Mouse (Mus musculus) hindbrain, postnatal 0 days (tissue): Measurements from ENCODE around the gene 2210016L21Rik. TPM values are rescaled to one million over a fixed set of nuclear protein-coding genes. Genes with fewer than 3 reads are reported as not detected.

Source experiments
- ATAC-seq: fragments of 200-750 bp; cut with Nextera tagmentation; 2 replicates; pipeline ENCODE4 v1.8.0; 2017; ENCODE audit warnings: mild to moderate bottlenecking, moderate TSS enrichment, moderate library complexity
- DNase-seq: peaks from one replicate; pipeline ENCODE4 v3.0.0-alpha.2; 2015; ENCODE audit warnings: low spot score
- H3K27ac ChIP-seq: fragments of 300-500 bp; sonication (generic); 2 replicates; pipeline ENCODE4 v1.5.1; 2014; ENCODE audit warnings: mild to moderate bottlenecking
- H3K27me3 ChIP-seq: fragments of 300-500 bp; sonication (generic); 2 replicates; pipeline ENCODE4 v1.6.1; 2014; ENCODE audit warnings: low read length, mixed read lengths; ENCODE audit not compliant: insufficient read depth
- H3K36me3 ChIP-seq: fragments of 300-500 bp; sonication (generic); 2 replicates; pipeline ENCODE4 v1.6.1; 2014; ENCODE audit warnings: low read length, mixed read lengths; ENCODE audit not compliant: insufficient read depth
- H3K4me1 ChIP-seq: fragments of 300-500 bp; sonication (generic); 2 replicates; pipeline ENCODE4 v1.6.1; 2014; ENCODE audit warnings: antibody characterized with exemption, low read length, mixed read lengths; ENCODE audit not compliant: insufficient read depth
- H3K4me2 ChIP-seq: fragments of 300-500 bp; sonication (generic); 2 replicates; pipeline ENCODE4 v1.6.1; 2014; ENCODE audit warnings: low read depth, mild to moderate bottlenecking, low read length, moderate library complexity, mixed read lengths
- H3K4me3 ChIP-seq: fragments of 300-500 bp; sonication (generic); 2 replicates; pipeline ENCODE4 v1.5.1; 2014; ENCODE audit warnings: low read length
- H3K9ac ChIP-seq: fragments of 300-500 bp; sonication (generic); replicated peaks from 2 replicates; pipeline ENCODE4 v1.6.1; 2014; ENCODE audit warnings: mild to moderate bottlenecking, low read length, moderate library complexity, mixed read lengths
- H3K9me3 ChIP-seq: fragments of 300-500 bp; sonication (generic); 2 replicates; pipeline ENCODE4 v1.6.1; 2016; ENCODE audit warnings: low read length, mixed read lengths
- CTCF ChIP-seq: IDR thresholded peaks from 2 replicates; pipeline ENCODE4 v1.5.1; 2016; ENCODE audit warnings: antibody characterized with exemption, control low read depth, low read depth
- WGBS: fragments of 180-500 bp; shearing (Covaris S2); extraction: QIAGEN DNeasy Blood & Tissue Kit; methylation state at CpG from one replicate; pipeline ENCODE4 v1.1.7; 2014; 5-methylcytosine and 5-hydroxymethylcytosine counted together
- polyA plus RNA-seq: library from polyadenylated mRNA; unstranded; fragments of >200 nt; fragmentation: Nextera tagmentation; extraction: Ambion mirVana; gene quantifications from 2 replicates; pipeline ENCODE4 v1.2.1, GENCODE M21; 2015
- total RNA-seq: library from RNA; depleted of rRNA; stranded (reverse); fragments of >200 nt; gene quantifications from 2 replicates; pipeline ENCODE4 v1.2.3, GENCODE M21; 2014

2210016L21Rik gene
- total and polyA plus RNA-seq, 2 experiments from 2014 or later = 53.0 to 178 TPM

DNA sequence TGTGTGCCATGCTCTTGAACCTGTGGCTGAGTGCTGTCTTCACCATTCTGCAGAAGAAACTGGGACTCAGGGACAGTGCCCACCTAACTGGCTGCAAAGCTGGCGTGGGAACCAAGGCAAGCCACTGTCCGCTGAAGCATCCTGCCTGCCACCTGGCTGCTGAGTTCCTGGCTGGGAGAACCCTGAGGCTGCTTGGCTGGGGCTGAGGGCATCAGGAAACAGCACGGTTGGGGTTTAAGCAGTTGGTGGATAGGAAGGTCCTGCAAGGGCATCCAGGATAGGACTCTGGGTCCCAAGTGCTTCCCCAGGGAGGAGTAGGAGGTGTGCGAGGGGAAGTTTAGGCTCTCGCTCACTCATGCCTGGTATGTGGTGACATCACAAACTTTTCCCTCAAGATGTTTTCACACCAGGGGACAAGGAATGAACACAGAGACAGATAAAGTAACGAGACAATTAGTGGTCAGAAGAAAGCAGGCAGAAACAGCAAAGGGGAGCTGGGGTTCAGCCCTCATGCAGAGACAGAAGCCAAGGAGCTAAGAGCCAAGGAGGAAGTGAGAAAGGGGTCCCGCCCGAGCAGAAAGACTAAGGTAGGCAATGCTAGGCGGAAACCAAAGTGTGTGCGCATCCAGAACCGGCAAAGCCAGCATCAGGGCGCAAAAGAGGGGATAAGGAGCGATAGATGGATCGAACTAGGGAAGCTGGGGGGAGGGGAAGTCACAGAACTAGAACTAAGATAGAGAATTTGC is 25.7 kb downstream of the 2210016L21Rik start:
- 40% methylated on average over 14 of the region's 14 CpGs for WGBS
- no peak for DNase-seq
- no peak overlapping the region for H3K9ac ChIP-seq

DNA sequence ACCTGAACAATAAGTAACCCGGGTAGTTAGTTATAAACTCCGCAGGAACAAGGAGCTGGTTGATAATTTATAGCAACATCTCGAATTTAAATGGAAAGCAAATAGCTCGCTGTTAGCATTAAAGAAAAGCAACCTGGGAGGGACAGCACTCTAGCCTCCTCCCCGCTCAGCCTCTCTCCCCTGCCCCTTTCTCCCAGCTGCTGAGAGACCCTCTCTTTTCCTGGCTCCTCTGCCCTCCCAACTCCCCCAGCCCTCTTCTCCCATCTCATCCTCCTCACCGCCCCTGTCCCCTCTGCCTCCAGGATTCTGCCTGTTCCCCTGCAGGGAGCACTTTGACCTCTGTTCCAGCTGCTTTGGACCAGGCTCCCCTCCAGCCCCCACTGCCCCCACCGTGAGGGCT is 26.7 kb downstream of the 2210016L21Rik start:
- Histone ChIP-seq H3K9ac (no peak overlapping the region), H3K4me3 (no peak overlapping the region), H3K4me2 (no peak overlapping the region), H3K27me3 (no peaks in the 10 kb centered on the region), H3K36me3 (no peaks in the 10 kb centered on the region), H3K4me1 (no peaks in the 10 kb centered on the region), H3K27ac (no peak overlapping the region), H3K9me3 (no peaks in the 10 kb centered on the region)
- no peak for DNase-seq
- WGBS = 19% methylated on average over 7 of the region's 7 CpGs
- ATAC-seq = no peak
- TF ChIP-seq CTCF = no peak

More for the DNA sequence above, 25.7 kb downstream of the 2210016L21Rik start:
- Histone ChIP-seq H3K4me1 (no peaks in the 10 kb centered on the region), H3K4me2 (no peak overlapping the region), H3K36me3 (no peaks in the 10 kb centered on the region), H3K9me3 (no peaks in the 10 kb centered on the region), H3K4me3 (no peak overlapping the region), H3K27ac (no peak overlapping the region), H3K27me3 (no peaks in the 10 kb centered on the region)
- ATAC-seq = no peak
- no peak for TF ChIP-seq CTCF

DNA sequence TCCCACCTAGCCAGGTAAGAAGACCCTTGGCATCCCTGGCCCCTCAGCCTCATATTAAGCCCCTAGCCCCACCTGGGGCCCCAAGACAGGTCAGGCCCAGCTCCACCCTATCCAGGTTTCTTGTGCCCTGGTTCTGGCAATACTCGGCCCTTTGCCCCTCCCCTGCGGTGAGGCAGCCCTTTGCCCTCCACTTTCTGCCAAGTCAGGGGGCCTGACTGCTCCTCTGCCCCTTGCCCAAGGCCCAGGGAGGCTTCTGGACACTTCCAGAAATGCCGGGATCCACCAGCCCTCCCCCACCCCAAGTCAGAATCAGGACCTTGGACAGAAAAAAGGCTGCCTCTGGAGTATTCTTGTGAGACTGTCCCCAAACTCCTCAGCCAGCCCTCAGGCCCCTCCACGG is 27.1 kb downstream of the 2210016L21Rik start:
- no peak for DNase-seq
- H3K27ac ChIP-seq = no peak overlapping the region
- H3K36me3 ChIP-seq = no peaks in the 10 kb centered on the region
- H3K4me3 ChIP-seq = no peak overlapping the region
- no peak for TF ChIP-seq CTCF
- H3K9ac ChIP-seq = no peak overlapping the region
- no peak overlapping the region for H3K4me2 ChIP-seq
- no peaks in the 10 kb centered on the region for H3K4me1 ChIP-seq
- no peaks in the 10 kb centered on the region for H3K27me3 ChIP-seq
- WGBS = 13% methylated on average over 4 of the region's 4 CpGs
- no peaks in the 10 kb centered on the region for H3K9me3 ChIP-seq
- no peak for ATAC-seq

DNA sequence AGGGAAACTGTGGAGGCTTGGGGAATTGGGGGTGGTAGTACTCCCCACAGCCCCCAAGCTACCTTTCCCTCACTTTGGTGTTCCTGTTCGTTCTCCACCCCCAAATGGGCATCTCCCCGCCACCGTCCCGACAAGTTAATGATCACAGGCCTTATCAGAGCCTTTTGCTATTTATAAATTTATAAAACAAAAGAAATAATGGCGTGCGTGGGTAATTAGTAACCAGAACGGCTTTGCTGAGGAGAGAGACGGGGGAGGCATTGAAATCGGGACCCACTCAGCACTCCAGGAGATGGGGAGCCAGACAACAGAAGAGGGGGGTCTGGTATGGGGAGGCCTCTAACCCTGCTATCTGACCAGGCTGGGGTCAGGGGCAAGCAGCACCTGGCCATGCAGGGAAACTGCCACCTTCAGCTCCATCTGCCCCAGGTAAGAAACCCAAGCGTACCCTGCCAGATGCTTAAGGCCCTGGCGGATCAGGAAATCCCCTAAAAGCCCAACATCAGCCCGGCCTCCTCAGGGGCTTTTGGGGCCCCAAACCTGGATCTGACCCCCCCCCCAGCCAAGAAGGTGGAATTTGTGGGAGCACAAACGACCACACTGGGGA is 27.8 kb downstream of the 2210016L21Rik start:
- H3K4me1 ChIP-seq = no peaks in the 10 kb centered on the region
- no peak overlapping the region for H3K27ac ChIP-seq
- no peaks in the 10 kb centered on the region for H3K36me3 ChIP-seq
- no peak for TF ChIP-seq CTCF
- H3K4me3 ChIP-seq = no peak overlapping the region
- ATAC-seq = no peak
- H3K9ac ChIP-seq = no peak overlapping the region
- no peak overlapping the region for H3K4me2 ChIP-seq
- H3K27me3 ChIP-seq = no peaks in the 10 kb centered on the region
- DNase-seq = no peak
- 51% methylated on average over 13 of the region's 13 CpGs for WGBS
- no peaks in the 10 kb centered on the region for H3K9me3 ChIP-seq

DNA sequence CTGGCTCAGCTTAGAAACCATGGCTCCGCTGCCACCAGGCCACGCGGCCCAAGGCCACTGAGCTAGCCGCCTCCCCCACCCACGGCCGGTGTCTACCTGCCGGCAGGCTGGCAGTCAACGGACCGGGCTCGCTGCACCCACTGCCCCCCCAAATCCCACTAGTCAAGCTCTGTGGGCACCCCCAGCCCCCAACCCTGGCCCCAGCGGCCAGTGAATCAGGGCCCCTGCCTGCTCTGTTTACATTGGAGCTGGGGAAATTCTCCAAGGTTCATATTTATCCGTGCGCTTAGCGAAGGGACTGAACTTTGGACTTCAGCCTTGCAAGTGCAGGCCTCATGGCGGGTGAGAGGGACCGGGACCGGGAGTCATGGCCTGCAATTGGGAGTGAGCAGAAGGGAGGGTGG is 28.9 kb downstream of the 2210016L21Rik start, which contains the start of gene Hnf1a:
Gene Hnf1a (minus strand): TSS at position 271 of the 404 bp plus-strand sequence.
- H3K36me3 ChIP-seq = no peaks in the 10 kb centered on the region
- no peak within 1 kb of the TSS for H3K9ac ChIP-seq
- no peak within 1 kb of the TSS for H3K4me3 ChIP-seq
- no peak for TF ChIP-seq CTCF
- 77% methylated on average over 17 of the region's 17 CpGs for WGBS
- no peak within 1 kb of the TSS for H3K4me2 ChIP-seq
- H3K27ac ChIP-seq = no peak within 1 kb of the TSS
- DNase-seq = no peak
- no peak for ATAC-seq
- no peaks in the 10 kb centered on the region for H3K4me1 ChIP-seq
- no peaks in the 10 kb centered on the region for H3K9me3 ChIP-seq
- H3K27me3 ChIP-seq = no peaks in the 10 kb centered on the region

DNA sequence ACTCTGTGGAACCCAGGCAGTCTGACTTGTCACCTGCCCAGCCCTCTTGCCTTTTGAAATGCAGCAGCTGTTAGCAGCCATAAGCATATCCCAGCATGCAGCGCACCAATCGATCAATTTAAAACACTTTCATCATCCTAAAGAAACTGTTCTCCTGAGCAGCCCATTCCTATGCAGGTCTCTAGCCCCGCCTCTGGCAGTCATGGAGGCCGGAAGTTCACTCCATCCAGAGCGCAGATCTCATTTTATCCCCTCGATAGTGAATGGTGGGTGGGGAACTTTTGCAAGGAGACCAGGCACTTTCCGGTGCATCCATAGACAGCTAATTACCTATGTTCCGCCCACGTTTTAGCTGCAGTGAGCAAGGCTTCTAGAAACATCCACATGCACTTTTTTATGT is 30.2 kb downstream of the 2210016L21Rik start:
- 81% methylated on average over 9 of the region's 9 CpGs for WGBS
- TF ChIP-seq CTCF = no peak
- ATAC-seq = no peak

DNA sequence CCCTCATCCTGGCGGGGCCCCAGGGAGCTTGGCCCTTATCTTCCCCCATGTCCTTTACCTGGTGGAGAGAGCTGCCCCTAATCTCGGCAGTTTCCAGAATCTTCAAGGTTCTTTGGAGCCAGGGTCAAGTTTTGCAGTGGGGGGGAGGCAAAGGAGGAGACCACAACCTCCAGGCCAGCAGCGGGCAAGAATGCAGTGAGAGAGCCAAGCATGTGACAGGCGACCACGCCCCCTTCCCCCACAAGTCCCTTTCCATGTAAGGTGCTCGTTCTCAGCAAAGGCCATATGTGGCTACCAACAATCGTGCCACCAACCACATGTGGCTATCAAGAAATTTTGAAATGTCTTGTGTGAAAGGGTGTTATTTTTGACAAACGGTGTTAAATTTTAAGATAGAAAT is 31.2 kb downstream of the 2210016L21Rik start:
- Histone ChIP-seq H3K9ac (no peak overlapping the region), H3K4me3 (no peak overlapping the region), H3K36me3 (no peaks in the 10 kb centered on the region), H3K27me3 (no peaks in the 10 kb centered on the region), H3K27ac (no peak overlapping the region), H3K4me2 (no peak overlapping the region), H3K9me3 (no peaks in the 10 kb centered on the region), H3K4me1 (no peaks in the 10 kb centered on the region)
- ATAC-seq = no peak
- WGBS = 84% methylated on average over 8 of the region's 8 CpGs
- no peak for DNase-seq
- no peak for TF ChIP-seq CTCF

More for the DNA sequence above, 30.2 kb downstream of the 2210016L21Rik start:
- Histone ChIP-seq H3K4me1 (no peaks in the 10 kb centered on the region), H3K36me3 (no peaks in the 10 kb centered on the region), H3K4me3 (no peak overlapping the region), H3K27me3 (no peaks in the 10 kb centered on the region), H3K9me3 (no peaks in the 10 kb centered on the region), H3K9ac (no peak overlapping the region), H3K4me2 (no peak overlapping the region), H3K27ac (no peak overlapping the region)
- DNase-seq = no peak
